Mouse (Mus musculus): Measurements from ENCODE around the gene Srsf9. TPM values are rescaled to one million over a fixed set of nuclear protein-coding genes. Genes with fewer than 3 reads are reported as not detected.

Gene Srsf9
- polyA plus RNA-seq, 1 experiment, result 57.8 TPM

GRCm38 (mm10) chr5:115341314-115342165, 14.6 kb downstream of the Srsf9 start:
- Histone ChIP-seq H3K36me3 (ENCODE audit: control insufficient read depth, insufficient read depth, low read length) (peaks cover 19% of the 10 kb centered on the region), H3K27ac (ENCODE audit: insufficient read depth, low read length) (peak overlapping the region; percentile 74), H3K27me3 (ENCODE audit: control insufficient read depth, insufficient read depth, low read length) (no peaks in the 10 kb centered on the region), H3K4me3 (ENCODE audit: extremely low read depth, insufficient read depth, insufficient read length) (peak overlapping the region; percentile 93), H3K4me1 (ENCODE audit: control insufficient read depth, insufficient read depth, insufficient read length) (peaks cover 3% of the 10 kb centered on the region; the same call in 1 of the 2 replicates)
- DNase-seq (ENCODE audit: low read depth in 1 of 2, low spot score in 2 of 2), result no peak
- WGBS, result 8% methylated on average over 36 of the region's 36 CpGs
- TF ChIP-seq CTCF (IDR thresholded peaks at IDR 0.05; ENCODE audit: extremely low read depth, insufficient read depth, insufficient read length, insufficient replicate concordance), result no peak
- no peak for TF ChIP-seq POLR2A (IDR thresholded peaks at IDR 0.05; ENCODE audit: low read depth, low read length)

GRCm38 (mm10) chr5:115347564-115347963, 20.6 kb downstream of the Srsf9 start:
- WGBS, result under 1% methylated on average over 5 of the region's 5 CpGs
- H3K27ac ChIP-seq (ENCODE audit: insufficient read depth, low read length), result no peak overlapping the region

GRCm38 (mm10) chr5:115348546-115349224, 21.7 kb downstream of the Srsf9 start, which contains the start of gene Cox6a1:
Cox6a1 (minus strand) TSS chr5:115348981.
- peak; percentile 98 to 99 for DNase-seq (ENCODE audit: low read depth in 1 of 2, low spot score in 2 of 2)
- peak; percentile 58; the same call in 1 of the 2 replicates for TF ChIP-seq POLR2A (IDR thresholded peaks at IDR 0.05; ENCODE audit: low read depth, low read length)
- TF ChIP-seq CTCF (IDR thresholded peaks at IDR 0.05; ENCODE audit: extremely low read depth, insufficient read depth, insufficient read length, insufficient replicate concordance), result no peak
- Histone ChIP-seq H3K4me3 (ENCODE audit: extremely low read depth, insufficient read depth, insufficient read length) (peak within 1 kb of the TSS; percentile 94), H3K27me3 (ENCODE audit: control insufficient read depth, insufficient read depth, low read length) (no peaks in the 10 kb centered on the region), H3K4me1 (ENCODE audit: control insufficient read depth, insufficient read depth, insufficient read length) (peaks cover 2% of the 10 kb centered on the region; the same call in 1 of the 2 replicates), H3K27ac (ENCODE audit: insufficient read depth, low read length) (peak within 1 kb of the TSS; percentile 82), H3K36me3 (ENCODE audit: control insufficient read depth, insufficient read depth, low read length) (peaks cover 13% of the 10 kb centered on the region)
- under 1% methylated on average over 61 of the region's 74 CpGs for WGBS

More at GRCm38 (mm10) chr5:115347564-115347963, 20.6 kb downstream of the Srsf9 start:
- DNase-seq (ENCODE audit: low read depth in 1 of 2, low spot score in 2 of 2), result peak; percentile 72 to 84
- H3K36me3 ChIP-seq (ENCODE audit: control insufficient read depth, insufficient read depth, low read length), result peaks cover 19% of the 10 kb centered on the region
- no peaks in the 10 kb centered on the region for H3K27me3 ChIP-seq (ENCODE audit: control insufficient read depth, insufficient read depth, low read length)
- H3K4me3 ChIP-seq (ENCODE audit: extremely low read depth, insufficient read depth, insufficient read length), result peak overlapping the region; percentile 32; the same call in 1 of the 2 replicates
- peaks cover 2% of the 10 kb centered on the region; the same call in 1 of the 2 replicates for H3K4me1 ChIP-seq (ENCODE audit: control insufficient read depth, insufficient read depth, insufficient read length)
- peak; percentile 73; the same call in 1 of the 2 replicates for TF ChIP-seq CTCF (IDR thresholded peaks at IDR 0.05; ENCODE audit: extremely low read depth, insufficient read depth, insufficient read length, insufficient replicate concordance)
- no peak for TF ChIP-seq POLR2A (IDR thresholded peaks at IDR 0.05; ENCODE audit: low read depth, low read length)

GRCm38 (mm10) chr5:115349225-115349555, 22.2 kb downstream of the Srsf9 start:
- no peak for DNase-seq (ENCODE audit: low read depth in 1 of 2, low spot score in 2 of 2)
- H3K4me3 ChIP-seq (ENCODE audit: extremely low read depth, insufficient read depth, insufficient read length), result peak overlapping the region; percentile 80
- TF ChIP-seq CTCF (IDR thresholded peaks at IDR 0.05; ENCODE audit: extremely low read depth, insufficient read depth, insufficient read length, insufficient replicate concordance), result no peak
- no peak for TF ChIP-seq POLR2A (IDR thresholded peaks at IDR 0.05; ENCODE audit: low read depth, low read length)
- no peaks in the 10 kb centered on the region for H3K27me3 ChIP-seq (ENCODE audit: control insufficient read depth, insufficient read depth, low read length)
- H3K36me3 ChIP-seq (ENCODE audit: control insufficient read depth, insufficient read depth, low read length), result peaks cover 11% of the 10 kb centered on the region
- WGBS, result under 1% methylated on average over 18 of the region's 18 CpGs
- H3K4me1 ChIP-seq (ENCODE audit: control insufficient read depth, insufficient read depth, insufficient read length), result peaks cover 2% of the 10 kb centered on the region; the same call in 1 of the 2 replicates
- H3K27ac ChIP-seq (ENCODE audit: insufficient read depth, low read length), result peak overlapping the region; percentile 82

- peaks cover 2% of the 10 kb centered on the region; the same call in 1 of the 2 replicates for H3K4me1 ChIP-seq (ENCODE audit: control insufficient read depth, insufficient read depth, insufficient read length)
- 79% methylated on average over 5 of the region's 5 CpGs for WGBS
- H3K27me3 ChIP-seq (ENCODE audit: control insufficient read depth, insufficient read depth, low read length), result no peaks in the 10 kb centered on the region
- H3K4me3 ChIP-seq (ENCODE audit: extremely low read depth, insufficient read depth, insufficient read length), result no peak overlapping the region
- no peak for TF ChIP-seq CTCF (IDR thresholded peaks at IDR 0.05; ENCODE audit: extremely low read depth, insufficient read depth, insufficient read length, insufficient replicate concordance)
- no peak for TF ChIP-seq POLR2A (IDR thresholded peaks at IDR 0.05; ENCODE audit: low read depth, low read length)
- H3K27ac ChIP-seq (ENCODE audit: insufficient read depth, low read length), result no peak overlapping the region
- DNase-seq (ENCODE audit: low read depth in 1 of 2, low spot score in 2 of 2), result no peak
- H3K36me3 ChIP-seq (ENCODE audit: control insufficient read depth, insufficient read depth, low read length), result peaks cover 1% of the 10 kb centered on the region; the same call in 1 of the 2 replicates
These were observed 24.4 kb downstream of the Srsf9 start for GRCm38 (mm10) chr5:115351348-115351747.

- H3K27ac ChIP-seq (ENCODE audit: insufficient read depth, low read length), result no peak overlapping the region
- 59% methylated on average over 13 of the region's 13 CpGs for WGBS
- H3K36me3 ChIP-seq (ENCODE audit: control insufficient read depth, insufficient read depth, low read length), result no peaks in the 10 kb centered on the region
- no peak for DNase-seq (ENCODE audit: low read depth in 1 of 2, low spot score in 2 of 2)
- no peak overlapping the region for H3K4me3 ChIP-seq (ENCODE audit: extremely low read depth, insufficient read depth, insufficient read length)
- H3K4me1 ChIP-seq (ENCODE audit: control insufficient read depth, insufficient read depth, insufficient read length), result no peaks in the 10 kb centered on the region
- H3K27me3 ChIP-seq (ENCODE audit: control insufficient read depth, insufficient read depth, low read length), result no peaks in the 10 kb centered on the region
- TF ChIP-seq CTCF (IDR thresholded peaks at IDR 0.05; ENCODE audit: extremely low read depth, insufficient read depth, insufficient read length, insufficient replicate concordance) (no peak), POLR2A (IDR thresholded peaks at IDR 0.05; ENCODE audit: low read depth, low read length) (no peak)
These were observed 28.1 kb downstream of the Srsf9 start for GRCm38 (mm10) chr5:115355070-115355469.
